Mouse (Mus musculus) C2C12 (cell line): ENCODE data around the gene Map1lc3a.

Experiments used
- CEBPB ChIP-seq: IDR thresholded peaks from one replicate; pipeline ENCODE4 v1.6.1; 2011; ENCODE audit warnings: low read depth, mild to moderate bottlenecking, control low read depth, moderate library complexity
- CTCF ChIP-seq: IDR thresholded peaks from one replicate; pipeline ENCODE4 v1.5.1; 2011; ENCODE audit not compliant: control insufficient read depth, insufficient read depth, insufficient read length
- MAX ChIP-seq: IDR thresholded peaks from one replicate; pipeline ENCODE4 v1.6.1; 2011; ENCODE audit warnings: mild to moderate bottlenecking, control low read depth
- USF1 ChIP-seq: IDR thresholded peaks from one replicate; pipeline ENCODE4 v1.6.1; 2011; ENCODE audit warnings: low read depth, mild to moderate bottlenecking, control low read depth, moderate library complexity

DNA sequence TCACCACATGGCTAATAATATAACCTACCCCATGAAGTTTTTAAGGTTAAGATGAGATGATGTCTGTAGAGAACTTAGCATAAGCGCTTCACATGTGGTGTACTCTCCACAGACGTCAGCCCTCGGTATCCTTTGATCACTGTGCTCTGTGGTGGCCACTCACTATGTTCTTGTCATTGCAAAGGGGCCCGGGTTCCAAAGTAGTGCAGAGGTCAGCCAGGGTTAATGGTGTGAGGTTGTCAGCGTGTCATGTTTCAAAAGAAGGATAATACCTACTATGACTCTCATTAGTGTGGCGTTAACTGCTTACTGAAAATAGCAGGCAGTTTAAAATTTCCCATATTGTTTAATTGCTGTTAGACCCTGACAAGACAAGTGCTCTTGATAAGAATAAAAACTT lies 37.6 kb downstream of the Map1lc3a start:
- TF ChIP-seq CTCF (no peak), MAX (no peak), USF1 (no peak), CEBPB (no peak)
